Mouse (Mus musculus): ENCODE results near the gene Lrrc52. TPM values are rescaled to one million over a fixed set of nuclear protein-coding genes. Genes with fewer than 3 reads are reported as not detected.

Gene Lrrc52
- not detected in 2 replicates for polyA plus RNA-seq (2012; ENCODE audit: insufficient read depth, insufficient read length, missing spikeins)

GRCm38 (mm10) chr1:167466765-167467426 lies at the start of gene Lrrc52:
Lrrc52 (minus strand) TSS chr1:167466780.
- no peak within 1 kb of the TSS for H3K4me3 ChIP-seq (ENCODE audit: insufficient read depth, low read depth, low read length)
- peaks cover 5% of the 10 kb centered on the region for H3K4me1 ChIP-seq (ENCODE audit: control insufficient read depth, insufficient read depth, insufficient read length, low read length)
- peak within 1 kb of the TSS; percentile 42 for H3K27ac ChIP-seq (replicated peaks; ENCODE audit: low read depth, low read length)

GRCm38 (mm10) chr1:167511621-167512020 lies 45.0 kb upstream of the Lrrc52 start:
- Histone ChIP-seq H3K4me1 (ENCODE audit: control insufficient read depth, insufficient read depth, insufficient read length, low read length) (no peaks in the 10 kb centered on the region), H3K4me3 (ENCODE audit: insufficient read depth, low read depth, low read length) (no peak overlapping the region), H3K27ac (replicated peaks; ENCODE audit: low read depth, low read length) (no peak overlapping the region)

GRCm38 (mm10) chr1:167506048-167506447 lies 39.5 kb upstream of the Lrrc52 start:
- H3K4me1 ChIP-seq (ENCODE audit: control insufficient read depth, insufficient read depth, insufficient read length, low read length): no peaks in the 10 kb centered on the region
- H3K27ac ChIP-seq (replicated peaks; ENCODE audit: low read depth, low read length): no peak overlapping the region
- no peak overlapping the region for H3K4me3 ChIP-seq (ENCODE audit: insufficient read depth, low read depth, low read length)

GRCm38 (mm10) chr1:167505427-167505826 lies 38.8 kb upstream of the Lrrc52 start:
- Histone ChIP-seq H3K4me3 (ENCODE audit: insufficient read depth, low read depth, low read length) (no peak overlapping the region), H3K27ac (replicated peaks; ENCODE audit: low read depth, low read length) (no peak overlapping the region), H3K4me1 (ENCODE audit: control insufficient read depth, insufficient read depth, insufficient read length, low read length) (no peaks in the 10 kb centered on the region)

GRCm38 (mm10) chr1:167499097-167499850 lies 32.7 kb upstream of the Lrrc52 start:
- Histone ChIP-seq H3K4me3 (ENCODE audit: insufficient read depth, low read depth, low read length) (no peak overlapping the region), H3K27ac (replicated peaks; ENCODE audit: low read depth, low read length) (no peak overlapping the region), H3K4me1 (ENCODE audit: control insufficient read depth, insufficient read depth, insufficient read length, low read length) (no peaks in the 10 kb centered on the region)

- no peak overlapping the region for H3K4me3 ChIP-seq (ENCODE audit: insufficient read depth, low read depth, low read length)
- no peak overlapping the region for H3K27ac ChIP-seq (replicated peaks; ENCODE audit: low read depth, low read length)
- H3K4me1 ChIP-seq (ENCODE audit: control insufficient read depth, insufficient read depth, insufficient read length, low read length): no peaks in the 10 kb centered on the region
Observed at GRCm38 (mm10) chr1:167497991-167498390, 31.4 kb upstream of the Lrrc52 start.

- no peak overlapping the region for H3K4me3 ChIP-seq (ENCODE audit: insufficient read depth, low read depth, low read length)
- no peak overlapping the region for H3K27ac ChIP-seq (replicated peaks; ENCODE audit: low read depth, low read length)
- H3K4me1 ChIP-seq (ENCODE audit: control insufficient read depth, insufficient read depth, insufficient read length, low read length): no peaks in the 10 kb centered on the region
Observed at GRCm38 (mm10) chr1:167497560-167497959, 31.0 kb upstream of the Lrrc52 start.

GRCm38 (mm10) chr1:167491501-167491900 lies 24.9 kb upstream of the Lrrc52 start:
- Histone ChIP-seq H3K27ac (replicated peaks; ENCODE audit: low read depth, low read length) (no peak overlapping the region), H3K4me1 (ENCODE audit: control insufficient read depth, insufficient read depth, insufficient read length, low read length) (no peaks in the 10 kb centered on the region), H3K4me3 (ENCODE audit: insufficient read depth, low read depth, low read length) (no peak overlapping the region)

GRCm38 (mm10) chr1:167487933-167488332 lies 21.4 kb upstream of the Lrrc52 start:
- no peak overlapping the region for H3K4me3 ChIP-seq (ENCODE audit: insufficient read depth, low read depth, low read length)
- H3K4me1 ChIP-seq (ENCODE audit: control insufficient read depth, insufficient read depth, insufficient read length, low read length): no peaks in the 10 kb centered on the region
- no peak overlapping the region for H3K27ac ChIP-seq (replicated peaks; ENCODE audit: low read depth, low read length)

- Histone ChIP-seq H3K4me1 (ENCODE audit: control insufficient read depth, insufficient read depth, insufficient read length, low read length) (no peaks in the 10 kb centered on the region), H3K27ac (replicated peaks; ENCODE audit: low read depth, low read length) (no peak overlapping the region), H3K4me3 (ENCODE audit: insufficient read depth, low read depth, low read length) (no peak overlapping the region)
Observed at GRCm38 (mm10) chr1:167486959-167487680, 20.5 kb upstream of the Lrrc52 start.

GRCm38 (mm10) chr1:167482863-167483262 lies 16.3 kb upstream of the Lrrc52 start:
- H3K4me3 ChIP-seq (ENCODE audit: insufficient read depth, low read depth, low read length): no peak overlapping the region
- no peaks in the 10 kb centered on the region for H3K4me1 ChIP-seq (ENCODE audit: control insufficient read depth, insufficient read depth, insufficient read length, low read length)
- no peak overlapping the region for H3K27ac ChIP-seq (replicated peaks; ENCODE audit: low read depth, low read length)

- H3K4me3 ChIP-seq (ENCODE audit: insufficient read depth, low read depth, low read length): no peak overlapping the region
- no peaks in the 10 kb centered on the region for H3K4me1 ChIP-seq (ENCODE audit: control insufficient read depth, insufficient read depth, insufficient read length, low read length)
- H3K27ac ChIP-seq (replicated peaks; ENCODE audit: low read depth, low read length): no peak overlapping the region
Observed at GRCm38 (mm10) chr1:167473585-167473984, 7.0 kb upstream of the Lrrc52 start.

GRCm38 (mm10) chr1:167467916-167468315 lies 1.3 kb upstream of the Lrrc52 start:
- H3K27ac ChIP-seq (replicated peaks; ENCODE audit: low read depth, low read length): no peak overlapping the region
- H3K4me1 ChIP-seq (ENCODE audit: control insufficient read depth, insufficient read depth, insufficient read length, low read length): peaks cover 5% of the 10 kb centered on the region
- no peak overlapping the region for H3K4me3 ChIP-seq (ENCODE audit: insufficient read depth, low read depth, low read length)

GRCm38 (mm10) chr1:167457311-167457710 lies 9.3 kb downstream of the Lrrc52 start:
- H3K27ac ChIP-seq (replicated peaks; ENCODE audit: low read depth, low read length): no peak overlapping the region
- H3K4me1 ChIP-seq (ENCODE audit: control insufficient read depth, insufficient read depth, insufficient read length, low read length): no peaks in the 10 kb centered on the region
- H3K4me3 ChIP-seq (ENCODE audit: insufficient read depth, low read depth, low read length): no peak overlapping the region

- H3K4me3 ChIP-seq (ENCODE audit: insufficient read depth, low read depth, low read length): no peak overlapping the region
- no peaks in the 10 kb centered on the region for H3K4me1 ChIP-seq (ENCODE audit: control insufficient read depth, insufficient read depth, insufficient read length, low read length)
- no peak overlapping the region for H3K27ac ChIP-seq (replicated peaks; ENCODE audit: low read depth, low read length)
Observed at GRCm38 (mm10) chr1:167453048-167453447, 13.5 kb downstream of the Lrrc52 start.

Data from brown adipose tissue, adult 24 weeks (tissue).